Mouse (Mus musculus): Measurements from ENCODE around the gene Dpep3. TPM values are rescaled to one million over a fixed set of nuclear protein-coding genes. Genes with fewer than 3 reads are reported as not detected.

Gene Dpep3
- polyA plus RNA-seq, 1 experiment from 2014 or later: not detected

Small RNAs within 50 kb of the gene (microRNA-seq; reads per million reads assigned to microRNA genes)
- not detected for gene Mir7074

Other genes with a start within 250 kb of the Dpep3 start
- 35.5 and 42.0 TPM in 2 replicates for gene Gfod2, start 220.8 kb downstream of the Dpep3 start, polyA plus RNA-seq (2014; fragmentation: Nextera tagmentation; extraction: Ambion mirVana)
- gene Ranbp10, start 152.1 kb downstream of the Dpep3 start, polyA plus RNA-seq (2014; fragmentation: Nextera tagmentation; extraction: Ambion mirVana): 12.3 and 13.5 TPM in 2 replicates
- 0.18 and 0.24 TPM in 2 replicates for gene Tsnaxip1, start 151.7 kb downstream of the Dpep3 start, polyA plus RNA-seq (2014; fragmentation: Nextera tagmentation; extraction: Ambion mirVana)
- 58.3 and 62.6 TPM in 2 replicates for gene Cenpt, start 126.2 kb downstream of the Dpep3 start, polyA plus RNA-seq (2014; fragmentation: Nextera tagmentation; extraction: Ambion mirVana)
- 68.9 and 71.8 TPM in 2 replicates for gene Thap11, start 124.3 kb downstream of the Dpep3 start, polyA plus RNA-seq (2014; fragmentation: Nextera tagmentation; extraction: Ambion mirVana)
- 342 and 344 TPM in 2 replicates for gene Nutf2, start 118.8 kb downstream of the Dpep3 start, polyA plus RNA-seq (2014; fragmentation: Nextera tagmentation; extraction: Ambion mirVana)
- gene Edc4, start 98.5 kb downstream of the Dpep3 start, polyA plus RNA-seq (2014; fragmentation: Nextera tagmentation; extraction: Ambion mirVana): 50.0 and 50.5 TPM in 2 replicates
- not detected in 2 replicates for gene Nrn1l, start 85.9 kb downstream of the Dpep3 start, polyA plus RNA-seq (2014; fragmentation: Nextera tagmentation; extraction: Ambion mirVana)
- 18.1 and 20.4 TPM in 2 replicates for gene Pskh1, start 79.0 kb downstream of the Dpep3 start, polyA plus RNA-seq (2014; fragmentation: Nextera tagmentation; extraction: Ambion mirVana)
- 1.1 TPM in 2 replicates for gene Ctrl, start 45.6 kb downstream of the Dpep3 start, polyA plus RNA-seq (2014; fragmentation: Nextera tagmentation; extraction: Ambion mirVana)
- gene Psmb10, start 41.0 kb downstream of the Dpep3 start, polyA plus RNA-seq (2014; fragmentation: Nextera tagmentation; extraction: Ambion mirVana): 28.5 and 30.2 TPM in 2 replicates
- gene Lcat, start 36.0 kb downstream of the Dpep3 start, polyA plus RNA-seq (2014; fragmentation: Nextera tagmentation; extraction: Ambion mirVana): 0.50 and 0.54 TPM in 2 replicates
- gene Slc12a4, start 13.3 kb downstream of the Dpep3 start, polyA plus RNA-seq (2014; fragmentation: Nextera tagmentation; extraction: Ambion mirVana): 10.3 and 13.0 TPM in 2 replicates
- 14.5 and 18.6 TPM in 2 replicates for gene Dus2, start 11.9 kb upstream of the Dpep3 start, polyA plus RNA-seq (2014; fragmentation: Nextera tagmentation; extraction: Ambion mirVana)
- gene Dpep2nb, start 26.5 kb upstream of the Dpep3 start, polyA plus RNA-seq (2014; fragmentation: Nextera tagmentation; extraction: Ambion mirVana): not detected in 2 replicates
- 21.2 and 24.4 TPM in 2 replicates for gene Ddx28, start 32.5 kb upstream of the Dpep3 start, polyA plus RNA-seq (2014; fragmentation: Nextera tagmentation; extraction: Ambion mirVana)
- 3.4 and 3.6 TPM in 2 replicates for gene Nfatc3, start 79.4 kb upstream of the Dpep3 start, polyA plus RNA-seq (2014; fragmentation: Nextera tagmentation; extraction: Ambion mirVana)
- 2.5 and 4.0 TPM in 2 replicates for gene Esrp2, start 157.5 kb upstream of the Dpep3 start, polyA plus RNA-seq (2014; fragmentation: Nextera tagmentation; extraction: Ambion mirVana)
- 8.0 and 8.9 TPM in 2 replicates for gene Pla2g15, start 171.0 kb upstream of the Dpep3 start, polyA plus RNA-seq (2014; fragmentation: Nextera tagmentation; extraction: Ambion mirVana)
- 106 and 121 TPM in 2 replicates for gene Slc7a6, start 189.4 kb upstream of the Dpep3 start, polyA plus RNA-seq (2014; fragmentation: Nextera tagmentation; extraction: Ambion mirVana)
- gene Slc7a6os, start 231.5 kb upstream of the Dpep3 start, polyA plus RNA-seq (2014; fragmentation: Nextera tagmentation; extraction: Ambion mirVana): 39.7 and 45.6 TPM in 2 replicates
- 70.2 and 71.1 TPM in 2 replicates for gene Prmt7, start 231.5 kb upstream of the Dpep3 start, polyA plus RNA-seq (2014; fragmentation: Nextera tagmentation; extraction: Ambion mirVana)

Data from neural tube, embryonic 11.5 days (tissue).